Mouse (Mus musculus) liver, adult 2 months (tissue): ENCODE measurements around the gene Glb1l2.

ENCODE experiments used
- CTCF ChIP-seq: fragments of 200-500 bp; IDR thresholded peaks from 2 replicates; pipeline ENCODE4 v1.5.1; 2011; ENCODE audit warnings: low read depth, low read length, control low read depth
- POLR2A ChIP-seq: fragments of 200-500 bp; IDR thresholded peaks from 2 replicates; pipeline ENCODE4 v1.6.1; 2011; ENCODE audit warnings: low read length, control low read depth; ENCODE audit not compliant: insufficient read depth; ENCODE audit errors: extremely low read depth

DNA sequence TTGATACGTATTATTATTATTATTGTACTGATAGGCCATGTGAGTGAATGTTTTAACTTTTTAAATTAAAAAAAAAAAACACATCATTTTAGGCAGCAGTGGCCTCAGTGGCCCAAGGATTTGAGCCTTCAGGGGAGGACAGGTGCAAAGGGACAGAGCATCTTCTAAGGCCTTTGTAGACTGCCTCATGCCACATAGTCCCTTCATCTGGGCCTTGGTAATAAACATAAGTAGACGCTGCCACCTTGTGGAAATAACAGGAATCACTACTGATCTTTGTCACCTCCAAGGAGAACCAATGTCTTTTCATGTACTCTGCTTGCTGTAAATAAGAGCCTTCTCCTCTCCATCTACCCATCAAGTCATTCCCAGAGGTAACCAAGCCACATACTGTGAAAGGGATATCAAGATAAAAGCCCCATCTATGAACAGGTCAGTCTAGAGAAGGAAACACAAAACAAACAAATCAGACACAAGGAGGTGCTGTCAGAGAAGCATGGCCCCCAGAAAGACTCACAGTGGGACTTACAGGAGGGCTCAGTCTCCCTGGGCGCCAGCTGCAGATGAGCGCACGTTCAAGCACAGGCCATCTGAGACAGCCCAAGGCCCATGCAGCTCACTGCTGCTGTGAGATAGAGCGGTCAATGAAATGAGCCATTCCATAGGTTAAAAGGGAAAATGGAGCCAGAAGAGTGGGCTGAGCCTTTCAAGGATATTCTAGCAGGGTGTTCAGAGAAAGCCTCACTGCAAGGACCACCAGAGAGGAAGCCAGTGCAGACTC is 30.0 kb downstream of the Glb1l2 start:
- TF ChIP-seq CTCF, result peak; percentile 65
- no peak for TF ChIP-seq POLR2A
